Mouse (Mus musculus) spleen, adult 18-20 months (tissue): ENCODE results near the gene Rbm19.
"Not testable (repeated sequence)": the region's sequence is repeated elsewhere in the genome, so short reads cannot be mapped to it uniquely, and the experiment has no call there.

Experiments
- DNase-seq, 2 experiments: peaks; one replicate each; pipeline ENCODE4 v3.0.0; 2022; ENCODE audit warnings: mixed read lengths in 2 of 2

The Rbm19 gene

GRCm38 (mm10) chr5:120116261-120117050 lies at the start of gene Rbm19:
TSS of gene Rbm19 (plus strand) at chr5:120116465.
- peak; percentile 84 to 95 for DNase-seq

GRCm38 (mm10) chr5:120067266-120067665 lies 49.0 kb upstream of the Rbm19 start:
- no peak for DNase-seq

- no peak for DNase-seq
Observed at GRCm38 (mm10) chr5:120074101-120074500, 42.2 kb upstream of the Rbm19 start.

GRCm38 (mm10) chr5:120080027-120080426 lies 36.2 kb upstream of the Rbm19 start:
- DNase-seq: no peak

- DNase-seq: no peak
Observed at GRCm38 (mm10) chr5:120080468-120080867, 35.8 kb upstream of the Rbm19 start.

- peak; percentile 57 to 87 for DNase-seq
Observed at GRCm38 (mm10) chr5:120088561-120088960, 27.7 kb upstream of the Rbm19 start.

- peak in 1 of 2 experiments; percentile 53 for DNase-seq
Observed at GRCm38 (mm10) chr5:120094602-120095001, 21.7 kb upstream of the Rbm19 start.

GRCm38 (mm10) chr5:120097042-120097441 lies 19.2 kb upstream of the Rbm19 start:
- DNase-seq: no peak

- no peak for DNase-seq
Observed at GRCm38 (mm10) chr5:120100814-120101213, 15.5 kb upstream of the Rbm19 start.

GRCm38 (mm10) chr5:120102097-120102496 lies 14.2 kb upstream of the Rbm19 start:
- DNase-seq: no peak

GRCm38 (mm10) chr5:120102732-120103131 lies 13.5 kb upstream of the Rbm19 start:
- DNase-seq: peak in 1 of 2 experiments; percentile 50

GRCm38 (mm10) chr5:120103458-120103857 lies 12.8 kb upstream of the Rbm19 start:
- DNase-seq: no peak

- peak in 1 of 2 experiments; percentile 16 for DNase-seq
Observed at GRCm38 (mm10) chr5:120106424-120107073, 9.7 kb upstream of the Rbm19 start.

GRCm38 (mm10) chr5:120114361-120114760 lies 1.9 kb upstream of the Rbm19 start:
- DNase-seq: no peak

GRCm38 (mm10) chr5:120117161-120117560 lies 896 bp downstream of the Rbm19 start:
- not testable (repeated sequence) for DNase-seq

GRCm38 (mm10) chr5:120124881-120125690 lies 8.8 kb downstream of the Rbm19 start:
- DNase-seq: no peak

GRCm38 (mm10) chr5:120127641-120128040 lies 11.4 kb downstream of the Rbm19 start:
- no peak for DNase-seq

GRCm38 (mm10) chr5:120128511-120128910 lies 12.2 kb downstream of the Rbm19 start:
- no peak for DNase-seq

- no peak for DNase-seq
Observed at GRCm38 (mm10) chr5:120129070-120129469, 12.8 kb downstream of the Rbm19 start.

GRCm38 (mm10) chr5:120129761-120130160 lies 13.5 kb downstream of the Rbm19 start:
- no peak for DNase-seq

GRCm38 (mm10) chr5:120130163-120130562 lies 13.9 kb downstream of the Rbm19 start:
- no peak for DNase-seq

- DNase-seq: peak in 1 of 2 experiments; percentile 46
Observed at GRCm38 (mm10) chr5:120131600-120131999, 15.3 kb downstream of the Rbm19 start.

- peak; percentile 31 to 50 for DNase-seq
Observed at GRCm38 (mm10) chr5:120134000-120134399, 17.7 kb downstream of the Rbm19 start.
